Mouse (Mus musculus) thymus, postnatal 25 days (tissue): ENCODE data around the gene Tnfaip2.

Experiments
- DNase-seq: peaks from one replicate; pipeline ENCODE4 v3.0.0; 2022

The Tnfaip2 gene

GRCm38 (mm10) chr12:111479917-111480316 lies 37.6 kb downstream of the Tnfaip2 start:
- DNase-seq = peak; percentile 37

GRCm38 (mm10) chr12:111485046-111485651 lies 42.9 kb downstream of the Tnfaip2 start:
- no peak for DNase-seq

GRCm38 (mm10) chr12:111485652-111486306 lies 43.5 kb downstream of the Tnfaip2 start, which contains the start of gene Gm266:
TSS of gene Gm266 (minus strand) at chr12:111485823.
- no peak for DNase-seq

GRCm38 (mm10) chr12:111486455-111486854 lies 44.2 kb downstream of the Tnfaip2 start:
- no peak for DNase-seq

GRCm38 (mm10) chr12:111489261-111489865 lies 47.1 kb downstream of the Tnfaip2 start:
- no peak for DNase-seq

GRCm38 (mm10) chr12:111494931-111495330 lies 52.7 kb downstream of the Tnfaip2 start:
- DNase-seq = no peak

GRCm38 (mm10) chr12:111497076-111497475 lies 54.8 kb downstream of the Tnfaip2 start:
- DNase-seq = no peak

- DNase-seq = no peak
Measured at GRCm38 (mm10) chr12:111499617-111500016, 57.3 kb downstream of the Tnfaip2 start.

- no peak for DNase-seq
Measured at GRCm38 (mm10) chr12:111500725-111501124, 58.5 kb downstream of the Tnfaip2 start.

- DNase-seq = no peak
Measured at GRCm38 (mm10) chr12:111503063-111503567, 60.8 kb downstream of the Tnfaip2 start.

GRCm38 (mm10) chr12:111503571-111503970 lies 61.3 kb downstream of the Tnfaip2 start:
- no peak for DNase-seq
